Comparison of ENCODE assay signal across 21 mouse cellular contexts in genomic region chr14:31486465-31486864, GRCm38 (mm10). TPM values are rescaled to one million over a fixed set of nuclear protein-coding genes. Genes with fewer than 3 reads are reported as not detected.
DNase-seq lines count a peak whose midpoint lies in the region; ATAC-seq and TF ChIP-seq lines count a peak whose summit lies in the region.
"Had no signal": no experiment of that assay in that cellular context is flagged by ENCODE, and none has a peak within 500 bp of the region (broad histone marks: within the 10 kb centered on the region; RNA-seq: fewer than 3 reads in every experiment).

No protein-coding gene starts in this region.

- no peaks in the 10 kb centered on the region for H3K4me1 ChIP-seq in intestine, postnatal 0 days (replicated peaks; ENCODE audit: control insufficient read depth, insufficient read depth, low read length)
- no peaks in the 10 kb centered on the region for H3K4me1 ChIP-seq in intestine, embryonic 16.5 days (ENCODE audit: control insufficient read depth, insufficient read depth, low read length)
- H3K4me1 ChIP-seq in midbrain, postnatal 0 days (ENCODE audit: insufficient read depth, low read length) = no peaks in the 10 kb centered on the region
- no peaks in the 10 kb centered on the region for H3K4me1 ChIP-seq in midbrain, embryonic 14.5 days (ENCODE audit: control insufficient read depth, insufficient read depth, low read length)
- H3K4me1 ChIP-seq: embryonic facial prominence, embryonic 15.5 days; hindbrain, embryonic 15.5 days; kidney, embryonic 15.5 days; limb, embryonic 10.5 days; midbrain, embryonic 10.5 days had no signal

- no peaks in the 10 kb centered on the region for H3K9me3 ChIP-seq in intestine, postnatal 0 days (ENCODE audit: control insufficient read depth)
- H3K9me3 ChIP-seq in intestine, embryonic 16.5 days (ENCODE audit: control insufficient read depth, low read length) = no peaks in the 10 kb centered on the region
- H3K9me3 ChIP-seq in midbrain, postnatal 0 days (ENCODE audit: low read length) = no peaks in the 10 kb centered on the region
- H3K9me3 ChIP-seq in midbrain, embryonic 14.5 days (ENCODE audit: control insufficient read depth, low read length) = no peaks in the 10 kb centered on the region
- H3K9me3 ChIP-seq: embryonic facial prominence, embryonic 15.5 days; hindbrain, embryonic 15.5 days; kidney, embryonic 15.5 days; limb, embryonic 10.5 days; midbrain, embryonic 10.5 days had no signal

- WGBS in intestine, postnatal 0 days = 82% methylated on average over 4 of the region's 4 CpGs
- WGBS in intestine, embryonic 16.5 days = 80% methylated on average over 4 of the region's 4 CpGs
- 88% methylated on average over 4 of the region's 4 CpGs for WGBS in midbrain, postnatal 0 days
- 88% methylated on average over 4 of the region's 4 CpGs for WGBS in midbrain, embryonic 14.5 days

- peak; percentile 29 for TF ChIP-seq CTCF in intestine, postnatal 0 days (IDR thresholded peaks at IDR 0.05; ENCODE audit: low read depth)
- TF ChIP-seq CTCF in midbrain, postnatal 0 days (IDR thresholded peaks at IDR 0.05) = peak; percentile 25

- DNase-seq in gastrocnemius, adult 18-20 months (ENCODE audit: low spot score) = peak; percentile 23
- DNase-seq in gastrocnemius, postnatal 10 days = no peak
- DNase-seq in midbrain, postnatal 0 days (ENCODE audit: low spot score) = no peak
- DNase-seq in midbrain, embryonic 14.5 days = no peak
- no peak for DNase-seq in left cerebral cortex, adult 8-10 months (ENCODE audit: low spot score in 2 of 2)
- DNase-seq: cerebellum, adult 8-10 months; heart, adult 18-20 months; heart, postnatal 4 days; kidney, adult 11 months; lung, embryonic 14.5 days; lung, postnatal 4 days; thymus, adult 2 months had no signal

- H3K27me3 ChIP-seq in intestine, postnatal 0 days (replicated peaks; ENCODE audit: control insufficient read depth, insufficient read depth, low read length) = no peaks in the 10 kb centered on the region
- H3K27me3 ChIP-seq in intestine, embryonic 16.5 days (replicated peaks; ENCODE audit: control insufficient read depth, insufficient read depth, low read length) = no peaks in the 10 kb centered on the region
- H3K27me3 ChIP-seq in midbrain, postnatal 0 days (ENCODE audit: insufficient read depth, low read length) = no peaks in the 10 kb centered on the region
- no peaks in the 10 kb centered on the region for H3K27me3 ChIP-seq in midbrain, embryonic 14.5 days (ENCODE audit: control insufficient read depth, insufficient read depth, low read length)
- H3K27me3 ChIP-seq: embryonic facial prominence, embryonic 15.5 days; hindbrain, embryonic 15.5 days; kidney, embryonic 15.5 days had no signal

- H3K4me3 ChIP-seq in intestine, postnatal 0 days (ENCODE audit: low read depth, low read length) = no peak overlapping the region
- no peak overlapping the region for H3K4me3 ChIP-seq in intestine, embryonic 16.5 days (ENCODE audit: low read length)
- no peak overlapping the region for H3K4me3 ChIP-seq in midbrain, postnatal 0 days (ENCODE audit: low read depth, low read length)
- no peak overlapping the region for H3K4me3 ChIP-seq in midbrain, embryonic 14.5 days (replicated peaks; ENCODE audit: low read depth, low read length)
- H3K4me3 ChIP-seq: embryonic facial prominence, embryonic 15.5 days; hindbrain, embryonic 15.5 days; kidney, embryonic 15.5 days; limb, embryonic 10.5 days; midbrain, embryonic 10.5 days had no signal

- H3K36me3 ChIP-seq in intestine, postnatal 0 days (ENCODE audit: control insufficient read depth, insufficient read depth) = peaks cover 80% of the 10 kb centered on the region
- peaks cover 17% of the 10 kb centered on the region; the same call in 1 of the 2 replicates for H3K36me3 ChIP-seq in intestine, embryonic 16.5 days (ENCODE audit: control insufficient read depth, insufficient read depth, low read length)
- H3K36me3 ChIP-seq in midbrain, postnatal 0 days (ENCODE audit: insufficient read depth, low read length) = peaks cover 62% of the 10 kb centered on the region
- H3K36me3 ChIP-seq in midbrain, embryonic 14.5 days (ENCODE audit: control insufficient read depth, insufficient read depth, low read length) = peaks cover 86% of the 10 kb centered on the region

- H3K9ac ChIP-seq in intestine, postnatal 0 days (ENCODE audit: low read depth, low read length) = no peak overlapping the region
- H3K9ac ChIP-seq in intestine, embryonic 16.5 days (ENCODE audit: low read depth, low read length) = no peak overlapping the region
- H3K9ac ChIP-seq in midbrain, postnatal 0 days (replicated peaks; ENCODE audit: low read length, poor library complexity, severe bottlenecking) = no peak overlapping the region
- no peak overlapping the region for H3K9ac ChIP-seq in midbrain, embryonic 14.5 days (replicated peaks; ENCODE audit: low read length)
- H3K9ac ChIP-seq: embryonic facial prominence, embryonic 15.5 days; hindbrain, embryonic 15.5 days; kidney, embryonic 15.5 days; lung, embryonic 14.5 days had no signal

- no peak for ATAC-seq in intestine, postnatal 0 days
- no peak for ATAC-seq in intestine, embryonic 16.5 days
- no peak for ATAC-seq in midbrain, postnatal 0 days (ENCODE audit: low FRiP score)
- ATAC-seq in midbrain, embryonic 14.5 days (ENCODE audit: low FRiP score, low TSS enrichment) = no peak
- 0 out of 2 replicates have a peak, but pooled peaks have one; percentile 47 for ATAC-seq in megakaryocyte-erythroid progenitor cell, adult 5-6 weeks (replicated peaks; ENCODE audit: low FRiP score, low TSS enrichment, poor library complexity, severe bottlenecking)
- ATAC-seq: forebrain, embryonic 16.5 days had no signal

- no peak overlapping the region for H3K27ac ChIP-seq in intestine, postnatal 0 days (ENCODE audit: low read depth, low read length)
- H3K27ac ChIP-seq in intestine, embryonic 16.5 days (ENCODE audit: low read length) = no peak overlapping the region
- H3K27ac ChIP-seq in midbrain, postnatal 0 days (ENCODE audit: low read depth, low read length) = no peak overlapping the region
- no peak overlapping the region for H3K27ac ChIP-seq in midbrain, embryonic 14.5 days (replicated peaks; ENCODE audit: low read depth, low read length)
- H3K27ac ChIP-seq: embryonic facial prominence, embryonic 15.5 days; hindbrain, embryonic 15.5 days; kidney, embryonic 15.5 days; limb, embryonic 10.5 days; midbrain, embryonic 10.5 days had no signal

- no peak overlapping the region for H3K4me2 ChIP-seq in intestine, postnatal 0 days (replicated peaks; ENCODE audit: low read depth)
- H3K4me2 ChIP-seq in intestine, embryonic 16.5 days (ENCODE audit: low read depth, low read length) = no peak overlapping the region
- no peak overlapping the region for H3K4me2 ChIP-seq in midbrain, postnatal 0 days (ENCODE audit: low read depth, low read length, poor library complexity, severe bottlenecking)
- H3K4me2 ChIP-seq in midbrain, embryonic 14.5 days (ENCODE audit: low read length) = no peak overlapping the region
- H3K4me2 ChIP-seq: embryonic facial prominence, embryonic 15.5 days; hindbrain, embryonic 15.5 days; kidney, embryonic 15.5 days; lung, embryonic 14.5 days had no signal

RNA-seq across cellular contexts. Expression of gene Eaf1, which starts 7.7 kb away (rescaled TPM):
- 10 to 100 TPM; 10.3 to 13.1 TPM for total RNA-seq in gastrocnemius, adult 18-20 months (2021)
- 10 to 100 TPM; 15.0 to 24.5 TPM for total RNA-seq in gastrocnemius, postnatal 10 days (2021)
- polyA plus RNA-seq in intestine, postnatal 0 days (2015; fragmentation: Nextera tagmentation; extraction: Ambion mirVana) = 10.8 and 11.8 TPM in 2 replicates
- 17.9 and 19.3 TPM in 2 replicates for polyA plus RNA-seq in intestine, embryonic 16.5 days (2015; fragmentation: Nextera tagmentation; extraction: Ambion mirVana)
- total RNA-seq in midbrain, postnatal 0 days (2014; rRNA removed) = 7.9 and 22.4 TPM in 2 replicates
- 3.8 and 4.0 TPM in 2 replicates for polyA plus RNA-seq in midbrain, postnatal 0 days (2015; fragmentation: Nextera tagmentation; extraction: Ambion mirVana)
- polyA plus RNA-seq in midbrain, embryonic 14.5 days (2014; fragmentation: Nextera tagmentation; extraction: Ambion mirVana) = 7.0 and 10.8 TPM in 2 replicates
- 40.1 and 42.9 TPM in 2 replicates for total RNA-seq in megakaryocyte-erythroid progenitor cell, adult 5-6 weeks (2014; fragmentation: Nextera tagmentation)
- total RNA-seq in megakaryocyte-erythroid progenitor cell, adult 5-6 weeks (2017) = 23.8 and 24.5 TPM in 2 replicates
- total RNA-seq in left cerebral cortex, adult 8-10 months (2022) = 10 to 100 TPM; 12.5 to 16.6 (median 13.3) TPM

RNA-seq across cellular contexts. Expression of gene Mettl6, which starts 8.4 kb away (rescaled TPM):
- total RNA-seq in gastrocnemius, adult 18-20 months (2021) = 1 to 10 TPM; 7.3 to 8.2 TPM
- 10 to 100 TPM; 13.3 to 16.4 TPM for total RNA-seq in gastrocnemius, postnatal 10 days (2021)
- polyA plus RNA-seq in intestine, postnatal 0 days (2015; fragmentation: Nextera tagmentation; extraction: Ambion mirVana) = 28.2 and 28.6 TPM in 2 replicates
- polyA plus RNA-seq in intestine, embryonic 16.5 days (2015; fragmentation: Nextera tagmentation; extraction: Ambion mirVana) = 44.6 TPM in 2 replicates
- 19.7 and 20.1 TPM in 2 replicates for total RNA-seq in midbrain, postnatal 0 days (2014; rRNA removed)
- 32.5 and 35.3 TPM in 2 replicates for polyA plus RNA-seq in midbrain, postnatal 0 days (2015; fragmentation: Nextera tagmentation; extraction: Ambion mirVana)
- polyA plus RNA-seq in midbrain, embryonic 14.5 days (2014; fragmentation: Nextera tagmentation; extraction: Ambion mirVana) = 37.3 and 55.2 TPM in 2 replicates
- 32.3 and 35.0 TPM in 2 replicates for total RNA-seq in megakaryocyte-erythroid progenitor cell, adult 5-6 weeks (2014; fragmentation: Nextera tagmentation)
- 47.2 and 79.6 TPM in 2 replicates for total RNA-seq in megakaryocyte-erythroid progenitor cell, adult 5-6 weeks (2017)
- 10 to 100 TPM; 30.8 to 37.8 (median 34.0) TPM for total RNA-seq in left cerebral cortex, adult 8-10 months (2022)

RNA-seq across cellular contexts. Expression of gene Sh3bp5, which starts 50.6 kb away (rescaled TPM):
- total RNA-seq in gastrocnemius, adult 18-20 months (2021) = 10 to 100 TPM; 53.6 to 65.7 TPM
- 10 to 100 TPM; 76.2 to 81.0 TPM for total RNA-seq in gastrocnemius, postnatal 10 days (2021)
- 12.0 and 12.4 TPM in 2 replicates for polyA plus RNA-seq in intestine, postnatal 0 days (2015; fragmentation: Nextera tagmentation; extraction: Ambion mirVana)
- polyA plus RNA-seq in intestine, embryonic 16.5 days (2015; fragmentation: Nextera tagmentation; extraction: Ambion mirVana) = 17.1 and 17.2 TPM in 2 replicates
- total RNA-seq in midbrain, postnatal 0 days (2014; rRNA removed) = 61.7 and 76.5 TPM in 2 replicates
- polyA plus RNA-seq in midbrain, postnatal 0 days (2015; fragmentation: Nextera tagmentation; extraction: Ambion mirVana) = 141 and 165 TPM in 2 replicates
- polyA plus RNA-seq in midbrain, embryonic 14.5 days (2014; fragmentation: Nextera tagmentation; extraction: Ambion mirVana) = 40.0 and 82.4 TPM in 2 replicates
- total RNA-seq in megakaryocyte-erythroid progenitor cell, adult 5-6 weeks (2014; fragmentation: Nextera tagmentation) = 1.1 and 2.3 TPM in 2 replicates
- 1.1 and 1.3 TPM in 2 replicates for total RNA-seq in megakaryocyte-erythroid progenitor cell, adult 5-6 weeks (2017)
- 10 to 100 TPM; 44.6 to 70.2 (median 56.1) TPM for total RNA-seq in left cerebral cortex, adult 8-10 months (2022)

Comparison
In these comparisons a context has a peak if more than half of its experiments do, and no peak if none do; other contexts are left out.
1. RNA of gene Sh3bp5, which starts 50.6 kb away (total RNA-seq): 76.2 to 81.0 TPM in gastrocnemius, postnatal 10 days, 53.6 to 65.7 TPM in gastrocnemius, adult 18-20 months, 61.7 to 76.5 TPM in midbrain, postnatal 0 days and 44.6 to 70.2 TPM in left cerebral cortex, adult 8-10 months; 1.1 to 2.3 TPM in megakaryocyte-erythroid progenitor cell, adult 5-6 weeks; every median in the first group is over 10 times any median in the second.